Mouse (Mus musculus) lung, postnatal 0 days (tissue): ENCODE data around the gene Ddx11. TPM values are rescaled to one million over a fixed set of nuclear protein-coding genes. Genes with fewer than 3 reads are reported as not detected.

Experiments
- ATAC-seq: fragments of 200-750 bp; cut with Nextera tagmentation; 2 replicates; pipeline ENCODE4 v1.8.0; 2017; ENCODE audit warnings: moderate library complexity
- DNase-seq: peaks from one replicate; pipeline ENCODE4 v3.0.0-alpha.2; 2016; ENCODE audit warnings: low spot score
- H3K27ac ChIP-seq: fragments of 300-500 bp; sonication (generic); 2 replicates; pipeline ENCODE4 v1.5.1; 2014; ENCODE audit warnings: antibody characterized with exemption, mild to moderate bottlenecking, low read length, mixed read lengths
- H3K27me3 ChIP-seq: fragments of 300-500 bp; sonication (generic); replicated peaks from 2 replicates; pipeline ENCODE4 v1.6.1; 2014; ENCODE audit warnings: low read length, mixed read lengths; ENCODE audit not compliant: insufficient read depth
- H3K36me3 ChIP-seq: fragments of 300-500 bp; sonication (generic); 2 replicates; pipeline ENCODE4 v1.6.1; 2014; ENCODE audit warnings: low read length, mixed read lengths; ENCODE audit not compliant: insufficient read depth
- H3K4me1 ChIP-seq: fragments of 300-500 bp; sonication (generic); 2 replicates; pipeline ENCODE4 v1.6.1; 2014; ENCODE audit warnings: antibody characterized with exemption, low read depth, low read length, mixed read lengths; ENCODE audit not compliant: insufficient read depth
- H3K4me2 ChIP-seq: fragments of 300-500 bp; sonication (generic); replicated peaks from 2 replicates; pipeline ENCODE4 v1.6.1; 2014; ENCODE audit warnings: low read depth, mild to moderate bottlenecking, low read length, moderate library complexity, mixed read lengths
- H3K4me3 ChIP-seq: fragments of 300-500 bp; sonication (generic); 2 replicates; pipeline ENCODE4 v1.5.1; 2014; ENCODE audit warnings: low read depth, low read length
- H3K9ac ChIP-seq: fragments of 300-500 bp; sonication (generic); replicated peaks from 2 replicates; pipeline ENCODE4 v1.6.1; 2014; ENCODE audit warnings: low read depth, mild to moderate bottlenecking
- H3K9me3 ChIP-seq: fragments of 300-500 bp; sonication (generic); 2 replicates; pipeline ENCODE4 v1.6.1; 2016; ENCODE audit warnings: low read length, mixed read lengths
- CTCF ChIP-seq: IDR thresholded peaks from 2 replicates; pipeline ENCODE4 v1.5.1; 2016; ENCODE audit warnings: antibody characterized with exemption, mild to moderate bottlenecking
- EP300 ChIP-seq: IDR thresholded peaks from 2 replicates; pipeline ENCODE4 v1.6.1; 2016; ENCODE audit warnings: antibody characterized with exemption, mild to moderate bottlenecking, control low read depth
- WGBS: fragments of 180-500 bp; shearing (Covaris S2); extraction: QIAGEN DNeasy Blood & Tissue Kit; methylation state at CpG from one replicate; pipeline ENCODE4 v1.1.7; 2014; 5-methylcytosine and 5-hydroxymethylcytosine counted together
- polyA plus RNA-seq: library from polyadenylated mRNA; unstranded; fragments of >200 nt; fragmentation: Nextera tagmentation; extraction: Ambion mirVana; gene quantifications from 2 replicates; pipeline ENCODE4 v1.2.1, GENCODE M21; 2015

Ddx11 gene
- polyA plus RNA-seq, 1 experiment from 2014 or later: 2.1 TPM

- H3K4me3 ChIP-seq: no peak overlapping the region
- H3K27ac ChIP-seq: no peak overlapping the region
- H3K9ac ChIP-seq: no peak overlapping the region
- WGBS: 85% methylated on average over 4 of the region's 4 CpGs
- no peak overlapping the region for H3K4me2 ChIP-seq
- H3K36me3 ChIP-seq: no peaks in the 10 kb centered on the region
- DNase-seq (no peak), ATAC-seq (no peak)
- no peaks in the 10 kb centered on the region for H3K27me3 ChIP-seq
- H3K9me3 ChIP-seq: no peaks in the 10 kb centered on the region
- TF ChIP-seq EP300 (no peak), CTCF (no peak)
- no peaks in the 10 kb centered on the region; the same call in 1 of the 2 replicates for H3K4me1 ChIP-seq
Measured at GRCm38 (mm10) chr17:66108198-66108597, 15.1 kb upstream of the Ddx11 start.

DNA sequence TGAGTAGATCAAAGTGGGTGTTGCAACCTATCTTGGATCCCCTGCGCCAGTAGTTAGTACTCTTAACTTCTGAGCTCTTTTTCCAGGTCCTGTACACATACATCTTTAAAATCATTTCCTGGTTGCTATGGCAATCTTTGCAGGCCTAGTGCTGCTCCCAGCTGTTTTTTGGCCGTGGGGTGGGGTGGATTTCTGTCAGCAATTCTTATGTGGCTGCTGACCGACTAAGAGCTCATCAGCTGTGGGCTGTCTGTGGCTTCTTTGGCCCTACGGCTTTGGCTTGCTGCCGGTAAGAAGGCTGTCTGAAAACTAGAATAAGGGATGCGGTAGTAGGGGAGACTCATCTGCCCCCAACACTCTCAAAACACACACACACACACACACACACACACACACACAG is 12.6 kb upstream of the Ddx11 start:
- Histone ChIP-seq H3K9ac (no peak overlapping the region), H3K27ac (peak overlapping the region; percentile 78; the same call in 1 of the 2 replicates), H3K27me3 (no peaks in the 10 kb centered on the region), H3K4me2 (peak overlapping the region; percentile 52), H3K36me3 (peaks cover 9% of the 10 kb centered on the region; the same call in 1 of the 2 replicates), H3K4me3 (peak overlapping the region; percentile 78), H3K9me3 (no peaks in the 10 kb centered on the region), H3K4me1 (no peaks in the 10 kb centered on the region; the same call in 1 of the 2 replicates)
- ATAC-seq (peak; percentile 11), DNase-seq (peak; percentile 60)
- no peak for TF ChIP-seq CTCF
- no peak for TF ChIP-seq EP300
- WGBS: 17% methylated on average over 6 of the region's 6 CpGs

GRCm38 (mm10) chr17:66111402-66111959 is 11.8 kb upstream of the Ddx11 start, which contains the start of gene Washc1:
Washc1 (plus strand) TSS chr17:66111545.
- ATAC-seq (peak; percentile 99), DNase-seq (peak; percentile 97)
- H3K9me3 ChIP-seq: no peaks in the 10 kb centered on the region
- peak within 1 kb of the TSS; percentile 52 for H3K4me2 ChIP-seq
- H3K36me3 ChIP-seq: peaks cover 16% of the 10 kb centered on the region
- 1% methylated on average over 32 of the region's 41 CpGs for WGBS
- peak within 1 kb of the TSS; percentile 78 for H3K27ac ChIP-seq
- no peaks in the 10 kb centered on the region for H3K27me3 ChIP-seq
- peak within 1 kb of the TSS; percentile 78 for H3K4me3 ChIP-seq
- H3K9ac ChIP-seq: peak within 1 kb of the TSS; percentile 71
- no peaks in the 10 kb centered on the region; the same call in 1 of the 2 replicates for H3K4me1 ChIP-seq
- peak; percentile 19 for TF ChIP-seq CTCF
- TF ChIP-seq EP300: no peak; the same call in 1 of the 2 replicates

DNA sequence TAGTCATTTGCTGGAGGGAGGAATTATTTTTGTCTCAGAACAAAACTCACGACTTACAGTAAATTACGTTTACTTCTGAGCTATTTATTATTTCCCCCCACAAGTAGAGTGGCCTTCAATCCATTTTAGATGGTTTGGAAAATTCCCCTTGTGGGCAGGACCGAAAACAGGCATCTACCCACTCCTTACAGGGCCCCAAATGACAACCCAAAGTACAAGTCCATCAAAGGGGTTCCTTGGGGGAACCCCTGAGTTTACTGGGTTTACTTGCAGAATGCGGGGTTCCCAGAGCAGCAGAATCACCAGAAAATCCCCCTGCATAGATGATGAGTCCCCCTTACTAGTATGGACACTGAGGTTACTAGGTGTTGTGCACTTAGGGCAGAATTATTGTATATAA is 11.2 kb upstream of the Ddx11 start:
- DNase-seq: no peak
- Histone ChIP-seq H3K4me1 (no peaks in the 10 kb centered on the region; the same call in 1 of the 2 replicates), H3K36me3 (peaks cover 21% of the 10 kb centered on the region), H3K4me3 (peak overlapping the region; percentile 78), H3K9me3 (no peaks in the 10 kb centered on the region), H3K9ac (peak overlapping the region; percentile 71; the same call in 1 of the 2 replicates), H3K4me2 (peak overlapping the region; percentile 52), H3K27ac (peak overlapping the region; percentile 78; the same call in 1 of the 2 replicates), H3K27me3 (no peaks in the 10 kb centered on the region)
- no peak for TF ChIP-seq EP300
- TF ChIP-seq CTCF: no peak
- ATAC-seq: no peak
- 24% methylated on average over 4 of the region's 4 CpGs for WGBS

DNA sequence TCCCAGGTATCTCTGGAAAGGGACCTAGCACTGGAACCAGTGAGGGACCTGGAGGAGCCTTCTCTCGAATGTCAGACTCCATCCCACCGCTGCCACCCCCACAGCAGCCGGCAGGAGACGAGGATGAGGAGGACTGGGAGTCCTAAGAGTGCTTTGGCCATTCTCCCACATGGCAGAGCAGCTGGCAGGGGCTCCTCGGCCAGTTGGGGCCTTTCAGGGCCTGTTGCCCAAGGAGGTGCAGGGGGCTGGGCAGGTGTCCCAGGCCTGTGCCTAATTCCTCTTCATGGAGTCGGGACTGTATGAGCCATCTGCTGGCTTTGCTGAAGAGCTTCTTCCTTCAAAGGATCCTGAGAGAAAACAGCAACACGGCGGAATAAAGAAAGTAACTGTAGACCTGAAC is 4.3 kb upstream of the Ddx11 start:
- 0 out of 2 replicates have a peak, but pooled peaks cover under 1% of the 10 kb centered on the region for H3K4me1 ChIP-seq
- H3K4me2 ChIP-seq: no peak overlapping the region
- peaks cover 32% of the 10 kb centered on the region for H3K36me3 ChIP-seq
- no peak overlapping the region for H3K4me3 ChIP-seq
- DNase-seq (no peak), ATAC-seq (no peak)
- no peaks in the 10 kb centered on the region for H3K27me3 ChIP-seq
- no peak overlapping the region for H3K27ac ChIP-seq
- no peaks in the 10 kb centered on the region for H3K9me3 ChIP-seq
- 88% methylated on average over 8 of the region's 8 CpGs for WGBS
- no peak overlapping the region for H3K9ac ChIP-seq
- no peak for TF ChIP-seq CTCF

GRCm38 (mm10) chr17:66120701-66121100 is 2.6 kb upstream of the Ddx11 start:
- ATAC-seq (no peak), DNase-seq (no peak)
- no peak overlapping the region for H3K4me2 ChIP-seq
- no peaks in the 10 kb centered on the region for H3K9me3 ChIP-seq
- TF ChIP-seq CTCF (no peak), EP300 (no peak)
- no peak overlapping the region for H3K4me3 ChIP-seq
- H3K27ac ChIP-seq: no peak overlapping the region
- H3K9ac ChIP-seq: no peak overlapping the region
- 67% methylated on average over 1 of the region's 1 CpGs for whole genome bisulfite sequencing
- peaks cover 26% of the 10 kb centered on the region for H3K36me3 ChIP-seq
- H3K27me3 ChIP-seq: no peaks in the 10 kb centered on the region
- 0 out of 2 replicates have a peak, but pooled peaks cover 4% of the 10 kb centered on the region for H3K4me1 ChIP-seq
